Mouse (Mus musculus): ENCODE data around the gene Cntn1. TPM values are rescaled to one million over a fixed set of nuclear protein-coding genes. Genes with fewer than 3 reads are reported as not detected.

Cntn1 gene
- polyA plus RNA-seq, 1 experiment = not detected

GRCm38 (mm10) chr15:92271801-92272365 lies 220.9 kb downstream of the Cntn1 start:
- Histone ChIP-seq H3K36me3 (ENCODE audit: control insufficient read depth, insufficient read depth) (no peaks in the 10 kb centered on the region), H3K27me3 (ENCODE audit: control insufficient read depth, insufficient read depth, insufficient read length) (no peaks in the 10 kb centered on the region), H3K79me3 (ENCODE audit: low read depth) (no peaks in the 10 kb centered on the region), H3K79me2 (ENCODE audit: control insufficient read depth, insufficient read depth) (no peaks in the 10 kb centered on the region), H3ac (ENCODE audit: control insufficient read depth, insufficient read length, low read depth) (no peak overlapping the region), H3K4me3 (ENCODE audit: insufficient read depth, poor library complexity, severe bottlenecking) (no peak overlapping the region)
- no peak for TF ChIP-seq FOSL1 (IDR thresholded peaks at IDR 0.05; ENCODE audit: insufficient read depth, low read length, poor library complexity, severe bottlenecking)
- no peak for TF ChIP-seq MYOD1 (IDR thresholded peaks at IDR 0.05; ENCODE audit: control insufficient read depth, insufficient read length, low read depth)
- TF ChIP-seq MAX (IDR thresholded peaks at IDR 0.05) = no peak
- no peak for TF ChIP-seq CEBPB (IDR thresholded peaks at IDR 0.05; ENCODE audit: low read depth)
- TF ChIP-seq USF1 (IDR thresholded peaks at IDR 0.05; ENCODE audit: low read depth) = no peak
- TF ChIP-seq MYOG (IDR thresholded peaks at IDR 0.05; ENCODE audit: control insufficient read depth, extremely low read depth, insufficient read length) = no peak
- no peak for TF ChIP-seq CTCF (IDR thresholded peaks at IDR 0.05; ENCODE audit: control insufficient read depth, insufficient read depth, insufficient read length)

DNA sequence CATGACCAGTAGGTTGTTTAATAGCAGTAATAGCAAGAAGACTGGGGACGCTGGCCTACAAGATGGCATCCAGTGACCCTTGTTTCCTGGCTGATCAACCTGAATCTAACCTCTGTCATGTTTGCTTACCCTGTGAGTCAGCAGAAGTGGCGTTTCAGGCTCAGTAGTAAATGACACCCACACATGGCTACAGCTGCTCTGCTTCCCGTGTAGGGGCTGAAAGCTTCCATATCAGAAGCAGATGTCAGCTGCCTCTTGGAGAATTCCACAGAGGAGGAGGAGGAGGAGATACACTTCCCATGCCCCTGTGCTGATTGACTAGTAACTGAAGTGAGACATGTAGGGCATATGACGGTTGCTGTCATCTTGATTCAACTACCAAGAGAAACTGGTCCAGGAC lies 225.9 kb downstream of the Cntn1 start:
- Histone ChIP-seq H3K27me3 (ENCODE audit: control insufficient read depth, insufficient read depth, insufficient read length) (no peaks in the 10 kb centered on the region), H3ac (ENCODE audit: control insufficient read depth, insufficient read length, low read depth) (no peak overlapping the region), H3K4me3 (ENCODE audit: insufficient read depth, poor library complexity, severe bottlenecking) (no peak overlapping the region), H3K79me3 (ENCODE audit: low read depth) (no peaks in the 10 kb centered on the region), H3K36me3 (ENCODE audit: control insufficient read depth, insufficient read depth) (no peaks in the 10 kb centered on the region), H3K79me2 (ENCODE audit: control insufficient read depth, insufficient read depth) (no peaks in the 10 kb centered on the region)
- no peak for TF ChIP-seq MAX (IDR thresholded peaks at IDR 0.05)
- TF ChIP-seq MYOG (IDR thresholded peaks at IDR 0.05; ENCODE audit: control insufficient read depth, extremely low read depth, insufficient read length) = no peak
- no peak for TF ChIP-seq FOSL1 (IDR thresholded peaks at IDR 0.05; ENCODE audit: insufficient read depth, low read length, poor library complexity, severe bottlenecking)
- no peak for TF ChIP-seq CTCF (IDR thresholded peaks at IDR 0.05; ENCODE audit: control insufficient read depth, insufficient read depth, insufficient read length)
- no peak for TF ChIP-seq MYOD1 (IDR thresholded peaks at IDR 0.05; ENCODE audit: control insufficient read depth, insufficient read length, low read depth)
- no peak for TF ChIP-seq USF1 (IDR thresholded peaks at IDR 0.05; ENCODE audit: low read depth)
- TF ChIP-seq CEBPB (IDR thresholded peaks at IDR 0.05; ENCODE audit: low read depth) = no peak

DNA sequence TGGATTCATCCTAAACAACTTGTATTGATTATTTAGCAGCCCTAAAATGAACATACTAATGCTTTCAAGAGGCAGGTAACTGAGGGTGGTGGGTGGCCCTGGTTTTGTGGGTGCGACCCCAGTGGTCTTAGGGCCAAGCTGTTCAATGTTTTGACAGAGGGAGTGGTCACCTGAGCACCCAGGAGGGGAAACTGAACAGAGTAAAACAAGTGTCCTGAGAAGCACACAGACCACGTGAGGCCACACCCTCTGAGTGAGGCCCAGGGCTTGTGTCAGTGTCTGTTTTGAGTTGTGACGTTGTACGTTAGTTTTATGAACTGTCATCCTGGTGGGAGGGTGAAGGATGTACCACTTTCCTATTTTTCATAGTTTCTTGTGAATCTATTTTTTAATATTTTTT lies 227.0 kb downstream of the Cntn1 start:
- Histone ChIP-seq H3K36me3 (ENCODE audit: control insufficient read depth, insufficient read depth) (no peaks in the 10 kb centered on the region), H3K79me2 (ENCODE audit: control insufficient read depth, insufficient read depth) (no peaks in the 10 kb centered on the region), H3K79me3 (ENCODE audit: low read depth) (no peaks in the 10 kb centered on the region), H3K27me3 (ENCODE audit: control insufficient read depth, insufficient read depth, insufficient read length) (no peaks in the 10 kb centered on the region), H3K4me3 (ENCODE audit: insufficient read depth, poor library complexity, severe bottlenecking) (no peak overlapping the region), H3ac (ENCODE audit: control insufficient read depth, insufficient read length, low read depth) (no peak overlapping the region)
- TF ChIP-seq MYOD1 (IDR thresholded peaks at IDR 0.05; ENCODE audit: control insufficient read depth, insufficient read length, low read depth) (no peak), USF1 (IDR thresholded peaks at IDR 0.05; ENCODE audit: low read depth) (no peak), FOSL1 (IDR thresholded peaks at IDR 0.05; ENCODE audit: insufficient read depth, low read length, poor library complexity, severe bottlenecking) (no peak), CEBPB (IDR thresholded peaks at IDR 0.05; ENCODE audit: low read depth) (no peak), CTCF (IDR thresholded peaks at IDR 0.05; ENCODE audit: control insufficient read depth, insufficient read depth, insufficient read length) (no peak), MAX (IDR thresholded peaks at IDR 0.05) (no peak), MYOG (IDR thresholded peaks at IDR 0.05; ENCODE audit: control insufficient read depth, extremely low read depth, insufficient read length) (no peak)

GRCm38 (mm10) chr15:92280966-92281365 lies 230.0 kb downstream of the Cntn1 start:
- H3K36me3 ChIP-seq (ENCODE audit: control insufficient read depth, insufficient read depth) = no peaks in the 10 kb centered on the region
- TF ChIP-seq CEBPB (IDR thresholded peaks at IDR 0.05; ENCODE audit: low read depth) (no peak), USF1 (IDR thresholded peaks at IDR 0.05; ENCODE audit: low read depth) (no peak), CTCF (IDR thresholded peaks at IDR 0.05; ENCODE audit: control insufficient read depth, insufficient read depth, insufficient read length) (no peak), MYOG (IDR thresholded peaks at IDR 0.05; ENCODE audit: control insufficient read depth, extremely low read depth, insufficient read length) (no peak), MYOD1 (IDR thresholded peaks at IDR 0.05; ENCODE audit: control insufficient read depth, insufficient read length, low read depth) (no peak), MAX (IDR thresholded peaks at IDR 0.05) (no peak), FOSL1 (IDR thresholded peaks at IDR 0.05; ENCODE audit: insufficient read depth, low read length, poor library complexity, severe bottlenecking) (no peak)
- no peaks in the 10 kb centered on the region for H3K79me3 ChIP-seq (ENCODE audit: low read depth)
- H3K4me3 ChIP-seq (ENCODE audit: insufficient read depth, poor library complexity, severe bottlenecking) = no peak overlapping the region
- H3K79me2 ChIP-seq (ENCODE audit: control insufficient read depth, insufficient read depth) = no peaks in the 10 kb centered on the region
- no peaks in the 10 kb centered on the region for H3K27me3 ChIP-seq (ENCODE audit: control insufficient read depth, insufficient read depth, insufficient read length)
- no peak overlapping the region for H3ac ChIP-seq (ENCODE audit: control insufficient read depth, insufficient read length, low read depth)

DNA sequence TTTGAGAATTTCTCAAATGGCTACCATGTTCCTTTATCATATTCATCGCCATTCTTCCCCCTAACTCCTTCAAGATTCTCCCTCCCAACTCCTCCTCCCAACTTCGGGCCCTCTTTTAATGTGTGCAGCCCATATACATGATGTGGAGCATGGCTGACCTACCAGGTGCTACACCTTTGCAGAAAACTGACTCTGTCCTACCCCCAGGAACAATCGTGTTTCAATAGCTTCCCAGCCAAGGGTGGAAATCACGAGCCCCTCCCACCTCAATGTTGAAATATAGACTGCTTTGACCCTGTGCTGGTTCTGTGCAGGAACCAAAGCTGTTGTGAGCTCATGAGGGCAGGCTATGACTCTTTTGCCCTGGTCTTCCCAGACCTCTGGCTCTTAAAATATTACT lies 236.7 kb downstream of the Cntn1 start:
- no peaks in the 10 kb centered on the region for H3K79me3 ChIP-seq (ENCODE audit: low read depth)
- no peaks in the 10 kb centered on the region for H3K27me3 ChIP-seq (ENCODE audit: control insufficient read depth, insufficient read depth, insufficient read length)
- no peak for TF ChIP-seq CEBPB (IDR thresholded peaks at IDR 0.05; ENCODE audit: low read depth)
- no peak for TF ChIP-seq CTCF (IDR thresholded peaks at IDR 0.05; ENCODE audit: control insufficient read depth, insufficient read depth, insufficient read length)
- no peak for TF ChIP-seq USF1 (IDR thresholded peaks at IDR 0.05; ENCODE audit: low read depth)
- no peak for TF ChIP-seq MYOD1 (IDR thresholded peaks at IDR 0.05; ENCODE audit: control insufficient read depth, insufficient read length, low read depth)
- TF ChIP-seq MAX (IDR thresholded peaks at IDR 0.05) = no peak
- no peak for TF ChIP-seq MYOG (IDR thresholded peaks at IDR 0.05; ENCODE audit: control insufficient read depth, extremely low read depth, insufficient read length)
- no peaks in the 10 kb centered on the region for H3K36me3 ChIP-seq (ENCODE audit: control insufficient read depth, insufficient read depth)
- H3K79me2 ChIP-seq (ENCODE audit: control insufficient read depth, insufficient read depth) = no peaks in the 10 kb centered on the region
- H3K4me3 ChIP-seq (ENCODE audit: insufficient read depth, poor library complexity, severe bottlenecking) = no peak overlapping the region
- no peak overlapping the region for H3ac ChIP-seq (ENCODE audit: control insufficient read depth, insufficient read length, low read depth)

DNA sequence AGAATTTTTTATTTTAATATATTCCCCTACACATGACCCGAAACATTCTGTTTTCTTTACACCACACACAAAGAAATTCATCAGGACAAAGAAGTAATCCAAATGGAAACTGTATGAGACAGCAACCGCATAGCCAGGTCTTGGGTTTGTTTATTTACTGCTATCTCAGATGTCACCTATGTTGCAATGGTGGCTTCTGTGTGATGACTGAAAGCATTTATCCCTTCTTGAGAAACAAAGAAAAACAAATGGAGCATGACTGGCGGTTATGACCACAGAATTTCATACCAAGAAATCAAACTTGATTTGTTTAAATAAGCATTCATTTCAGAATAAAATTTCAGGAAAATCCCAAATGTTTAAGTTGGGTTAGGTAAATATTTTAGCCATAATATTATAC lies 245.5 kb downstream of the Cntn1 start:
- TF ChIP-seq USF1 (IDR thresholded peaks at IDR 0.05; ENCODE audit: low read depth) = no peak
- TF ChIP-seq MAX (IDR thresholded peaks at IDR 0.05) = no peak
- no peak for TF ChIP-seq MYOD1 (IDR thresholded peaks at IDR 0.05; ENCODE audit: control insufficient read depth, insufficient read length, low read depth)
- TF ChIP-seq CEBPB (IDR thresholded peaks at IDR 0.05; ENCODE audit: low read depth) = peak; percentile 52
- TF ChIP-seq MYOG (IDR thresholded peaks at IDR 0.05; ENCODE audit: control insufficient read depth, extremely low read depth, insufficient read length) = no peak
- TF ChIP-seq CTCF (IDR thresholded peaks at IDR 0.05; ENCODE audit: control insufficient read depth, insufficient read depth, insufficient read length) = no peak
- H3K79me3 ChIP-seq (ENCODE audit: low read depth) = no peaks in the 10 kb centered on the region
- no peak overlapping the region for H3K4me3 ChIP-seq (ENCODE audit: insufficient read depth, poor library complexity, severe bottlenecking)
- no peak overlapping the region for H3ac ChIP-seq (ENCODE audit: control insufficient read depth, insufficient read length, low read depth)
- H3K36me3 ChIP-seq (ENCODE audit: control insufficient read depth, insufficient read depth) = no peaks in the 10 kb centered on the region
- no peaks in the 10 kb centered on the region for H3K79me2 ChIP-seq (ENCODE audit: control insufficient read depth, insufficient read depth)
- no peaks in the 10 kb centered on the region for H3K27me3 ChIP-seq (ENCODE audit: control insufficient read depth, insufficient read depth, insufficient read length)
